Mouse (Mus musculus) forebrain, embryonic 15.5 days (tissue): Measurements from ENCODE around the gene Capn10. TPM values are rescaled to one million over a fixed set of nuclear protein-coding genes. Genes with fewer than 3 reads are reported as not detected.

Source experiments
- ATAC-seq: fragments of 200-750 bp; cut with Nextera tagmentation; replicated peaks from 2 replicates; pipeline ENCODE4 v1.8.0; 2017; ENCODE audit warnings: mild to moderate bottlenecking, moderate TSS enrichment, moderate library complexity
- H3K27ac ChIP-seq: fragments of 300-500 bp; sonication (generic); replicated peaks from 2 replicates; pipeline ENCODE4 v1.5.1; 2015; ENCODE audit warnings: mild to moderate bottlenecking, inconsistent platforms
- H3K27me3 ChIP-seq: fragments of 300-500 bp; sonication (generic); 2 replicates; pipeline ENCODE4 v1.6.1; 2015; ENCODE audit warnings: inconsistent platforms
- H3K36me3 ChIP-seq: fragments of 300-500 bp; sonication (generic); 2 replicates; pipeline ENCODE4 v1.6.1; 2015; ENCODE audit warnings: mild to moderate bottlenecking, inconsistent platforms
- H3K4me1 ChIP-seq: fragments of 300-500 bp; sonication (generic); 2 replicates; pipeline ENCODE4 v1.6.1; 2015; ENCODE audit warnings: inconsistent platforms
- H3K4me2 ChIP-seq: fragments of 300-500 bp; sonication (generic); replicated peaks from 2 replicates; pipeline ENCODE4 v1.6.1; 2015; ENCODE audit warnings: mild to moderate bottlenecking, inconsistent platforms
- H3K4me3 ChIP-seq: fragments of 300-500 bp; sonication (generic); 2 replicates; pipeline ENCODE4 v1.5.1; 2015; ENCODE audit warnings: mild to moderate bottlenecking, inconsistent platforms
- H3K9ac ChIP-seq: fragments of 300-500 bp; sonication (generic); replicated peaks from 2 replicates; pipeline ENCODE4 v1.6.1; 2015; ENCODE audit warnings: mild to moderate bottlenecking, inconsistent platforms
- H3K9me3 ChIP-seq: fragments of 300-500 bp; sonication (generic); 2 replicates; pipeline ENCODE4 v1.6.1; 2016; ENCODE audit warnings: inconsistent platforms
- WGBS: fragments of 180-500 bp; shearing (Covaris S2); methylation state at CpG from one replicate; pipeline ENCODE4 v1.1.7; 2015; ENCODE audit warnings: mixed read lengths; 5-methylcytosine and 5-hydroxymethylcytosine counted together
- polyA plus RNA-seq: library from polyadenylated mRNA; unstranded; fragments of >200 nt; fragmentation: Nextera tagmentation; extraction: Ambion mirVana; gene quantifications from 2 replicates; pipeline ENCODE4 v1.2.1, GENCODE M21; 2015

Gene Capn10
- polyA plus RNA-seq, 1 experiment from 2014 or later: 67.5 TPM

GRCm38 (mm10) chr1:92988894-92989293 is 54.7 kb downstream of the Capn10 start:
- Histone ChIP-seq H3K27ac (no peak overlapping the region), H3K9ac (no peak overlapping the region), H3K9me3 (no peaks in the 10 kb centered on the region), H3K4me3 (no peak overlapping the region), H3K4me1 (no peaks in the 10 kb centered on the region), H3K27me3 (no peaks in the 10 kb centered on the region), H3K4me2 (no peak overlapping the region), H3K36me3 (no peaks in the 10 kb centered on the region)
- 91% methylated on average over 4 of the region's 4 CpGs for WGBS
- ATAC-seq: no peak

DNA sequence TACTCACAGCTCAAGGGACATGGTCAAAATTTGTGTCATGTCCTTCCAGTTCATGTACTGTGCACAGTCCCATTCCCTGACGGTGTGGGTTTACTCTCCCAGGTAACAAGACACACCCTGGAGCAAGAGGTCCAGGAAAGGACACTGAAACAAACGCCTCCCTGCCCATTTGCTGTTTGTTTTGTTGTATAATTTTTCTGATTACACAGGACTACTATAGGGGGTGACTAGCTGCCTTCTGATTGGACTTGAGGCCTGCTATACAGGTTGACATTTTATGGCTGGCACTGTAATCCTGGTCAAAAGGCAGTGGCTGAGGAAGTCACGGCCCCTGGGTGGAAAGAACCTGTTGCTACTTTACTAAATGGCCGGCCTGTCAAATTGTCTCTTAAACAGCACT is 55.7 kb downstream of the Capn10 start:
- Histone ChIP-seq H3K4me2 (no peak overlapping the region), H3K27me3 (no peaks in the 10 kb centered on the region), H3K4me1 (no peaks in the 10 kb centered on the region), H3K9me3 (no peaks in the 10 kb centered on the region), H3K4me3 (no peak overlapping the region), H3K27ac (no peak overlapping the region), H3K36me3 (no peaks in the 10 kb centered on the region), H3K9ac (no peak overlapping the region)
- ATAC-seq: no peak
- 74% methylated on average over 4 of the region's 4 CpGs for WGBS

DNA sequence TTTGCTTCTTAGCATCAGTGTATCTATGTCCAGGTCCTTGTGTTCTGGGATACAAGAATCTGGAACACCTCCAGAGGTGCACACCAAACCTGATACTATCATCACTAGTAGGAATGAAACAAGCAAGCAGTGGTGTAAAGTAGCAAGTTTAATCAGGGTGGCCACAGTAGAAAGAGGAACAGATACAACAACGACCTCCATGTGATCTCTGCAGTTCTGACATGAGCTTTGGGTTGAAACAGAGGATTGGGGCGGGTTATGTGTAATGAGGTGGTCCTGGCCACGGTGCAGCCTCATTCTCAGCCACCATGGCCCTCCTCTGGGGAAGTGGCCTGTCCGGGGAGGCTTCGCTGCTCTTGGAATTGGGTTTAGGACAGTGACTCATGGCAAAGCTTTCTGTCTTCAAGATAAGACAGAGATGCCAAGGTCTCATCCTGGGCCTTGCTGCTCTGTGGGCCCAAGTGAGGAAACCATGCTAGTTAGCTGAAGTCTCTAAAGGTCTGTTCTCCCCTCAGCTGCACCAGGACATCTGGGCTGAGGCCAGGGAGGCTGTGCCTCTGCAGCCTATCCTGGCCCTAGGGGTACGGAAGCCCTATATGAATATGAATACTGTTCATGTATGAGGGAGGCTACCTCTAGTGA is 58.2 kb downstream of the Capn10 start:
- WGBS: 80% methylated on average over 6 of the region's 6 CpGs
- Histone ChIP-seq H3K4me3 (no peak overlapping the region), H3K4me2 (no peak overlapping the region), H3K36me3 (no peaks in the 10 kb centered on the region), H3K9me3 (no peaks in the 10 kb centered on the region), H3K27me3 (no peaks in the 10 kb centered on the region), H3K9ac (no peak overlapping the region), H3K27ac (no peak overlapping the region), H3K4me1 (no peaks in the 10 kb centered on the region)
- ATAC-seq: no peak

DNA sequence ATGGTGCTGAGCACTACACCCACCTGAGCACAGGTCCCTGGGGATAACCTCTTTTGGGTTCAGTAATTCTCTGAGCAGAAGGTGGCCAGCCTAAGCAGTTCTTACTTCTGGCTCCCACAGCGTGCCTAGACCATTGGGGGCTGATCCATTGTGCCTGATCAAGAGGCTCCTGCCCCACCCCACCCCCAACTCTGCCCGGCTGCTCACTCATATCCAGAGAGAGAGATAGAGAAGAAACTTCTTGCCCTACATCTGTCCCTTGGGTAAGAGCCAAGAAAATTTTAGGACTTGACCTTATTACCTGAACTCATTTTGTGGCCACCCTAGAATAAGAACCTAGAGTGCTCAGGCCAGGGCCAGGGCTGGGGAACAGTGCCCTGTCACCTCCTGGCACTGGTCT is 58.7 kb downstream of the Capn10 start:
- Histone ChIP-seq H3K4me2 (no peak overlapping the region), H3K4me3 (no peak overlapping the region), H3K36me3 (no peaks in the 10 kb centered on the region), H3K27ac (no peak overlapping the region), H3K27me3 (no peaks in the 10 kb centered on the region), H3K9me3 (no peaks in the 10 kb centered on the region), H3K9ac (no peak overlapping the region), H3K4me1 (no peaks in the 10 kb centered on the region)
- WGBS: 76% methylated on average over 2 of the region's 2 CpGs
- ATAC-seq: no peak

Other genes starting within 250 kb of the Capn10 start
- 83.9 and 86.1 TPM in 2 replicates for gene Gpc1, start 102.7 kb upstream of the Capn10 start, polyA plus RNA-seq
- gene Ankmy1, start 31.5 kb upstream of the Capn10 start, polyA plus RNA-seq: 0.93 and 1.1 TPM in 2 replicates
- 12.8 and 15.1 TPM in 2 replicates for gene Dusp28, start 27.4 kb upstream of the Capn10 start, polyA plus RNA-seq
- 31.1 and 33.6 TPM in 2 replicates for gene Rnpepl1, start 23.6 kb upstream of the Capn10 start, polyA plus RNA-seq
- 0.36 and 0.46 TPM in 2 replicates for gene Gpr35, start 16.5 kb downstream of the Capn10 start, polyA plus RNA-seq
- not detected in 2 replicates for gene Aqp12, start 72.0 kb downstream of the Capn10 start, polyA plus RNA-seq
- gene Kif1a, start 167.6 kb downstream of the Capn10 start, polyA plus RNA-seq: 336 and 351 TPM in 2 replicates
- gene Agxt, start 200.9 kb downstream of the Capn10 start, polyA plus RNA-seq: not detected in 2 replicates
- gene 2310007B03Rik, start 226.6 kb downstream of the Capn10 start, polyA plus RNA-seq: 0.17 and 0.20 TPM in 2 replicates
- gene Crocc2, start 234.3 kb downstream of the Capn10 start, polyA plus RNA-seq: 0.17 and 0.38 TPM in 2 replicates